Mouse (Mus musculus) monocyte, adult 2 months (primary cell): ENCODE data around the gene Plpp4.

Experiments used
- DNase-seq, 2 experiments: peaks; one replicate each; pipeline ENCODE4 v3.0.0; 2022; ENCODE audit warnings: low spot score in 2 of 2, low read depth in 1 of 2

The Plpp4 gene

DNA sequence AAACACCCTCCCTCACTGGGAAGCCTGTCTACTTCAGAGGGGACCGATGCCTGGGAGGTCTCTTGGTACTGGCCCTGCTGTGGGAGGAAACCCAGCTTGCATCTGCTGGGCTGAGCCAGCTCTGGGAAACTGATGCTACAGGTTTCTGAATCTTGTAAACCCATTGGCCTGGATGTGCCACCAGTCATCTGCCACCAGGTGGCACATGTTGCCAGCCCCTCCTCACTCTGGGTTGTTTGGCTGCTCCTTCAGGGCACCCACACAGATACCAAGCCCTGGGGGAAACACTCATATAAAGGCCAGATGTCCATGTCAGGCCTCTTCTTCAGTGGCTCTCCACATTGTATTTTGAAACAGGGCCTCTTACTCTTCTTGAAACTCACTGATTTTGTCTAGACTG is 36.4 kb downstream of the Plpp4 start:
- no peak for DNase-seq

DNA sequence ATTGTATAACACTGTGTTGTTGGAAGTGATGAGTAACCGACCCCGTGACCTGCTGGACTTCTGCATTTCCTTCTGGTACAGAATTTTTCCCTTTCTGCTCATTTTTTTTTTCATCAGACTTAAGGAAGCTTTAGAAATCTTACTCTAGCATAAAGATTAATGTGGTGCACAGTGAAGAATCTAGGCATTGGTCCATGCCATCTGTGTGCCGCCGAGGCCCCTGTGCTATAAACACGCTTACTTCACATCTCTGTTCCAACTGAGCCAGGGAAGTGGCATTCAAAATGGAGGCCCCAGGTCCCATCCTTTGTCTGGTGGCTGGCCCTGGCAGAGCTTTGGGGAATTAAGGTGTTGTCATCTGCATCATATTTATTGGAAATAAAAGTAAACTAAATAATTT is 44.8 kb downstream of the Plpp4 start:
- DNase-seq: no peak

DNA sequence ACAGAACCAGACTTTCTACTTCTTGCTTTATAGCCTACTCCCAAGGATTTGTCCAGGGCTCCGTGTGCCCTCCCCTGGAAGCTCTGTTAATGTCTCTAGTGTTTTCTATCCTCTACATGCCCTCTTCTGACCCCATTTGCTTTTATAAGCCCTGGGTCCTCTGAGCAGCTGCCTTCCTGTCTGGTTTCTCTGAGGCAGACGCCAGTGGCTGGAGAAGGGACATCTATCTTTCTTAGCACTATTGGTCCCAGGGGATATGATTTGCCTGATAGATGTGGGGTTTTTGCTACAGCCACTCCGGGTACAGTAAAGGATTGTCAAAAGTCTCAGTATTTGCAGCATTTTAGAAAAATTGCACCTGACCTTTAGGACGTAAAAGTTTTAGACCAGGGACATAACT is 46.5 kb downstream of the Plpp4 start:
- no peak for DNase-seq

DNA sequence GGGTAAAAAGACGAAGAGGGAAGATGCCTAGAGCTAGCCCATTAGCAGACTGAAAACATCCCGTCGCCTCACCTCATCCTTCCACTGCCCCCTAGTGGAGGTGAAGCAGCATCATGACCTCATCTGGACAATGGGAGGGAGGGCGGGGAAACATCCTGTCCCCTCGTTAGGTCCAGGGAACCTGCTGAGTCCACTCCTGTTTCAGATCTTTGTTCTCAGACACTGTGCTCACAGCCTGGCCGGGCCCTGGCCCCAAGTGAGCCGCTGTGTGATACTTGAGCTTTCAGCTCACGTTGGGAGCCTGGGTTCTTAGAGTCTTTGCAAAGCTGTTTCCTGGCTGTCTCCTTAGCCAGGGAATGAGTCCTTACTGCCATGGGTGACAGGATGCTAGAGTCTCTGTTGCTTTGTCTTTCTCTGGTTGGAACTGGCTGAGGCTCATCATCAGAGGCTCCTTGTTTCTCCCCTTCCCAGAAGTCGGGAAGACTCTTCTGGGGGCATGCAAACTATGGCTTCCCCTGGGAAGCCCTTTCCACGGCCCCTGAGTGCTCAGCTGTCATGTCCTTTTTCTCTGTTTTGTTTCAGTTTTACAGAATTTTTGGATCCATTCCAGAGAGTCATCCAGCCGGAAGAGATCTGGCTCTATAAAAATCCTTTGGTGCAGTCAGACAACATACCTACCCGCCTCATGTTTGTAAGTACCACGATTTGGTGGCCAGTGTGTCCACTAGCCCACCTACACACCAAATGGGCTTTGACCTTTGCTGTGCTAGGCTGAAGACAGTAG is 50.4 kb downstream of the Plpp4 start:
- DNase-seq: no peak

DNA sequence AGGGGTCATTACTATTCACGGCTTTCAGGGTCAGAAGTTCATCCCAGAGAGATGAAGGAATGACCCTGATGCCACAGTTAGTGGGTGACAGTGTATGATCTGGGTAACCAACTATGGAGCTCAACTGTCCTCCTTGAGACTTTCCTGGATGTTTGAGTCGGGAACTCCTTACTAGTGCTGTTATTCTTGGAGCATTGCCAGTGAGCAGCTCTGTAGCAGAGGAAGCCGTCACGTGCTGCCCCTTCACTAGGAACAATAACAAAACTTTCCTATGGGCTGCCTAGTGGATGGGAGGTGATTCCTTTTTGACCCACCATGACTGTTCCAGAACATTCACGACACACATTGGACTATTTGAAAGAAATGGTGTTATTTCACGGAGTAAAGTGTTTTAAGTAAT is 51.8 kb downstream of the Plpp4 start:
- no peak for DNase-seq

DNA sequence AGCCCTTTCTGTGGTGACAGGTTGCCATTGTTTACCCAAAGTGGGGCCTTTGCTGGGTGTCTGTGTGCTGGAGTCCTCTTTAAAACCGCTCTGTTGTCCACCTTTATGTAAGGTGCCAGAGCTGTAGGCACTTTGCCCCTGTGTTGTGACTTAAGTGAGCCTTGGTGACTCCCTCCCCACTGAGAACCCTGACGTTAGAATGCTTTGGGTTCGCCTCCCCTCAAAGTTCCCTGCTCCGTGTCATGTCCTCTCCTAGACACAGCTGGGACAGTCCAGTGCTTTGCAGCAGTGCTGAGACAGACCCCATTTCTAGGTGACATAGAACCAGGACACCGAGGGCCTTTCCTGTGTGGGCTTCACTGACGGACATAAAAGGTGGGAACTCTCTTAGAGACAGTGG is 55.7 kb downstream of the Plpp4 start:
- DNase-seq: no peak

DNA sequence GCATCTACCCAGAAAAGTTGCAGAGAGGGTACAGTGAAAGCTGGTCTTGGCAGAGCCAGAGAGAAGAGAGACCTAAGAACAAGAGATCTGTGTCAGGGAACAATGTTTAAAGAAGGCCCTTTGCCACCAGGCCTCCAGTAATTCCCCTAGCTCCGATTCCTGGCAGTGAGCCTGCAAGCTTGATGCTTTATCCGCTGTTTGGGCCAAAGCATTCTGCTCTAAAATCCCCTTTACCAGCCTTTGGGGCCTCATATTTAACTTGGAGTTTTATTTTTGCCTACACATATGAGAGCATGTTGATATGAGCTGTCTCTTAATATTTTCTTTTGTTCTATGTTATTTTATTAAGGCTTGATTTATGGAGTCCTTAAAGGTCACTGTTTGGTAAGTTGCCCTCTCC is 57.1 kb downstream of the Plpp4 start:
- DNase-seq: no peak

DNA sequence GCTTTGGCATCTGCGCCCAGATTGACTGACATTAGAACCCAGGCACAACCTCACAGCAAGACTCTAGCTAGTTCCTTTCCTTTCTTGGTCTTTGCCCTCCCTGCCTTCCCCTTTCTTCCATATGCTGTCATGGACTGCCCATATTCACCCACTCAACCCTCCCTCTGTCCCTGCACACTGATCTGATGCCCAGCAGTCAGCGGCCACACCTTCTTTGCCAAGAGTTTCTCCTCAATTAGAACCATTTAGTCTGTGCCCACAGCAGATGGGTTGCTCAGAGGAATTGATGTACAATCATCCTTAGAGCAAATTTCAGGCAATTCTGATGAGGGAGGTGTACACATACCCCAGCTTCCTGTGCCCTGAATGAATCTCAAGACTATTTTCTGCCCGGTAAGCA is 83.3 kb downstream of the Plpp4 start:
- no peak for DNase-seq

DNA sequence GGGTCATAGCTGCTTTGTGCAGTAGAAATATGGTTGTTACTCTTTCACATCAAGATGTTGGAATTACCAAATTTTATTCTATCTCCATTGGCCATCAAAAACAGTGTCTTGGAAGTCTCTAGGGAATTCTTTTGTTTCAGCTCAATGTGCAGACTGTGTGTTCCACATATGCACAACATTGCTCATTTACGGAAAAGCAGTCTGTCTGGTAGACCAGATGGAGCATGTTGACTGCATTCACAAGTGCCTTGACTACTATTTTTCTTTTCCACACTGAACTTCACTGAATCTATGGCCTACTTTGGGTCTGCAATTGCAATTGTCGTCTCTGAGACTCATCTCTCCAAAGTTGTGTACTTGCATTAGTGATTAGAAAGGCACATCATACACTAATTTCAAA is 98.7 kb downstream of the Plpp4 start:
- no peak for DNase-seq

DNA sequence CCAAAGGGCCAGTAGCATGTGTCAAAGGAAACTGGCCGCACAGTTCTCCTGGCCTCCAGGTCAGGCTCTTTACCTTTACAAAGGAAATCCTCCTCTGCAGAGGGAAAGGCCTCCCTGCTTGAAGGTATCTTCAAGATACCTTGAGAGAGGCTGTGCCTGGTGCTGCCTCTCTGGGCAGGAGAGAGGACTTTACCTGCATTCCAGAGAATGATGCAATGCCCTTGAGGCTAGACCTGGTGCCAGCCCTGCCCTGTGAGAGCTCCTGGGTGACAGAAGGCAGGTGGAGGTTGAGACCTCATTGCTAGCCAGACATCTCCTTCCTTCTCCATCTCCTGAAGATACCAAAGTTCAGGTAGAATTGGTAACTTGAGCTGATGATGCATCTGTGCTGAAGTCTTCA is 118.5 kb downstream of the Plpp4 start:
- DNase-seq: no peak

DNA sequence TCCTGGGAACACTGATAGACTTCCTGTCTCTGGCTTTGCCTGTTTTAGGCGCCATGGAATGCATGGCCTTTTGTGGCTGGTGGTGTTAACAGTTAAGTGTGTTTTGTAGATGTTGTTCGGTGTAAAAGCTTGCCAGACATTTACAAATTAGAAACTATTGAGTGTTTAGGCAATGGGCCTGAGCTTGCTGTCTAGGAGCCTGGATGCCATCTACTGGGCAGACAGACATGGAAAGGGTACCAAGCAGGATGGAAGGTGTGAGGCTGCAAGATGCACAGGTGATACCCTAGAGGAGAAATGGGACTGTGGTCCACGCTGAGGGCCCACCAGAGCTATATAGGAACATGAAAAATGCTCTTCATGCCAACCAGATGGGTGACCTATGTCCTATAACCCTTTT is 128.3 kb downstream of the Plpp4 start:
- DNase-seq: no peak

DNA sequence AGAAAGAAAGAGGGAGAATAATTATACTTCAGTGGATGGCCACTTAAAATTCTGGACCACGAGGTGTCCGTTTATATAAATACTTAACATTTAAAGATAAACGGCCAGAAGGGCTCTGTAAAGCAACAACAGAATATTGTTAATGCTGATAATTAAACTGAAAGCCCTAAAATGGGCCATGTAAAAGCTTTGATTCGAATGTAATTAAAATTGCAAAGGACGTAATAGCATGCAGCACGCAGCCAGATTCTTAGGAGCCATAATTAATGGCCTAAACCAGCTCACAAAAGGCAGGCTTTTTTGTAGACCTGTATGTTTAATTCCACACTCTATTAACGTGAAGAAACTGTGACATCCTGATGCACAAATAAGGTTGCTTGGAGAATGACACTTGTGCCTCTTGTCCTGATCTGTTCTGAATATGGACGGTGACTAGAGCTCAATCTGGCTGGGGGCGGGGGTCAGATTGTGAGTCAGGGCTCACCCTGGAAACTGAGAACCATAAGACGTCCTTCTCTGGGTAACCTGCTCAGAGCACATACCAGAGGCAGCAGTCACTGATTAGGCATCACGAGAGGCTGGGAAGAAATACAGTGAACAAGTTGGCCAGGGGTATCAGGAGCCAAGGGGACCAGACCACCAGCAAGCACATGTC is 136.1 kb downstream of the Plpp4 start:
- no peak for DNase-seq

DNA sequence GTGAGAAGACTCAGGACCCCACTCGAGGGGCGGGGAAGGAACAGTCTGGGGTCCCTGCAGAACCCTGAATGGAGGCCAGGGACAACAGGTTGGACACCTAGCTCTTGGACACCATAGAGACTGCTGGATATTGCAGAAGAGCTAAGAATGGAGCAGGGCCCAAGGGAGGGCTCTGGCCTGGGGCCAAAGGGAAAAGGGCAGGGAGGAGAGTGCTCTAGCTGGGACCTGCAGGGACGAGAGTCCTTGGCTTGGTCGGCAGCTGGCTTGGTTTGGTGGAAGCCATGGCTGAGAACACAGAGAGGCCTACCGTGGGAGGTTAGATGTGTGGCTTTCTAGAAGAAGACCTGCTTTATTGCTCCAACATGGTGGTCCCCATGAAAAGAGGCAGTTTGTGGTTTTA is 139.7 kb downstream of the Plpp4 start:
- no peak for DNase-seq

DNA sequence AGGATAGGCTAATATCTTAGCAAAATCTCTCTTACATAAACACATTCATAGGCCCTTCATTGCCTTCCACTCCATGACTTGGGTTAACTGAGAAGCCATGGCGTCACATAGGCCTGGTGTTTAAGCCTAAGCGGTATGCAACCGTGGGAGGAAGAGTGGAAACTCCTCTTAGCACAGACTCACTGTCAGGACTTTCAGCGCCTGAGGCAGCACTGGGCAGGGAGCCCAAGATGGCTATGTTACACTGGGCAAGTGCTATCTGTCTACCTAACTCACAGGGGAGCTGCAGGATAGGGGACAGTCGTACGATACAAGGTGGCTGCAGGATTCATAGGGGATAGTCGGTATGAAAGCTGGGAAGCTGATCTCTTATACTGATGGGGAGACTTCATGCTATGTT is 142.2 kb downstream of the Plpp4 start:
- DNase-seq: no peak

DNA sequence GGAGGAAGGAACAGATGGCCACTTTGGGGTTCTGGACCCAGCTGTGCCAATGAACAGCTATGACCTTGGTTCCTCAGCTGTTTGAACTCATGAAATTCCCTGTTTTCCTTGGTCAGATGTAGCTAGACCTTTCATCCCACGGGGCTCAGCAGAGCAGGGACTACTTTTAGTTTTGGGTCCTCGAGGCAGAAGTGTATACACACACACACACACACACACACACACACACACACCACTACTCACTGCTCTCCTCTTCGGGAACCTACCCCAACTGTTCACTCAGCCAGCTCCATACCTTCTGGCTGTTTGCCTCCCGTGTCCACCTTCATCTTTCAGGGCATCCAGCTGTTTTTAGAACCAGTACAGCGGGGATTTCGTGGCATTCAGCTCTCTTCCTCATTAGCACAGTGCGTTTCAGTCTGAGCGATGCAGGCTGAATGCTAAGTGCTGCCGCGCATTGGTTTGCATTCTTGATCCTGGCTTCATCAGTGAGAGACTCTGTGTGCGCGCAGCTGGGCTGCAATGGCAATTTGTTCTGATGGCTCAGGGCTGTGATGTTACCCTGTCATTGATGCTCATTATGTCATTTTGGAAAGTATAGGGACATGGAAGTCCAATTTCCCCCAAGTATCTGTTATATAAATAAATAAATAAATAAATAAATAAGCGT is 146.0 kb downstream of the Plpp4 start:
- no peak for DNase-seq

DNA sequence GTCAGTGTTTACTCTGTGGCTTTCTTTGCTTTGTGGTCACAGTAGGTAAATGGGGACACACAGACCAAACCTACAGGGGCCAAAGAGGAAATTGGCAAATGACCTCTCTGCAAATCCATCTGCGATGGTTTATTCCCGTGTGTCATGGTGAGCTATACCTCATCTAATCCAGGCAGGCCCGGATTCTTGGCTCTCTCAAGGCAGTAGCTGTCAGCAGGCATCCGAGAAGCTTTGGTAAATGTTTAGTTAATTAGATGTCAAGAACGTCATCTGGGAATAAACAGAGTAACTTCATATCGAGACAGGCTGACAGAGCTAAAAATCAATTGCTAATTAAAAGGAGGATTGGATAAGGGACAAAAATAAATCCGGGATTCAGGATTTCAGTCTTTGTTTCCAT is 149.2 kb downstream of the Plpp4 start:
- DNase-seq: no peak

DNA sequence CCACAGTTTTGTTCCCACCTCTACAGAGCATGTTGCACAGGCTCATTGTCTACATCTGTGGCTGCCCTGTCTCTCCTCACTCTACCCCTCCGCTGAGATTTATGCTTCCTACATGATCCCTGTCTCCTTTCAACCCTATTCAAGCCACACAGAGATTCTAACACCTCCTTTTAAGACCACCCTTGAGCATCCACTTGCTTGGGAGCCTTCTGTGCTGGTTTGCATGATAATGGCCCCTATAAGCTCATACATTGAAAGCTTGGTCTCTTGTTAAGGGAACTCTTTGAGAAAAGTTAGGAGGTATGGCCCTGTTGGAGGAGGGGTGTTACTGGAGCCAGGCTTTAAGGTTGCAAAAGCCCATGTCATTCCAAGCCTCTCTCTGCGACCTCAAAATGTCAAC is 155.9 kb downstream of the Plpp4 start:
- DNase-seq: no peak

DNA sequence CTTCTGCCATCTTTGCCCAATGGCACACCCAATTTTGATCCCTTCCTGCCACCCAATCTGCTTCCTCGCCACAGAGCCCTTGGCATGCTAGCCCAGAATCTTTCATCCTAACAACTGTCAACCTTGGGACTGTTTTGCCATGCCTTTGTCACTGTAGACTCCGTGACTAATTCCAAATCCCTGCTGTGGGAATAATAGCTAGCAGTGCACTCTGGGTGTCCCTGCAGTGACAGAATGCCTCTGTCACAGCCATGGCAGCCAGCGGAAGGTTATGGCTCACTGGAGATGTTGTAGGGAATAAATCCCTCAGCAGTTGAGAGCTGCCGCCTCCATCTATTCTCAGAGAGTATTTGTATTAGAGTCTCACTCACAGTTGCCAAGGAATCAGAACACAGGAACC is 158.3 kb downstream of the Plpp4 start:
- no peak for DNase-seq

DNA sequence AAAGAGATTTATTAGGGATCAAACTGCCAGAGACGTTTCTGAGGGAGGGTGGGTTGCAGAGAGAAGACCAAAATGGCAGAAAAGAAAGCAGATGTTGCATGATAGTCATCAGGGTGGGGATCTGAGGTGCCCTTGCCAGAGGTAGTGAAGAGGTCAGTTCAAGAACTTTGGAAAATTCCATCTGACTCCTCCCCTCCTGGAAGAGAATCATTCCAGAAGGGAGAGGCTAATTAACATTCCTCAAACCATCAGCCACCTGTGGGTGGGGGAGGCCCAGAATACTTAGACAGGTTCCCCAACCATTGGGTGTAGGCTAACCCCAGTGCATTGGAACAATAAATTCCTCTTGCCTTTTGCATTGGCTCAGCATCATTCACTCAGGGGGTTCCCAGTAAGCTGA is 164.3 kb downstream of the Plpp4 start:
- DNase-seq: no peak

DNA sequence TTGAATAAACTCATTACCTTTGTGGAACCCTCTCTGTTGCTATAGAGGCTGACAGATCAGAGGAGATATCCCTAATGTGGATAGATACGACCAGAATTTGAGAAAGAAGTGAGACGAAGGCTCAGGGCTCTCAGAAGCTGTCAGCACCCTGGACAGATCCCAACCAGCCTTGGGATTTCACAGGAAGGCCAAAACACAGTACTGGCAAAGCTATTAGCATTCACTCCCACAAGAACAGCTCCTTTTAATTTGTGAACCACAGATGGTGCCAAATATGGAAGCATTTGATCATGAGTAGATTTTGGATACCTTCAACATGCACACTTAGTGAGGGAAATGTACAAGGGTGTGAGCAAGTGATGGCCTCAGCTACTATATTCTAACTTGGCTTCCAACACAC is 168.7 kb downstream of the Plpp4 start:
- no peak for DNase-seq

DNA sequence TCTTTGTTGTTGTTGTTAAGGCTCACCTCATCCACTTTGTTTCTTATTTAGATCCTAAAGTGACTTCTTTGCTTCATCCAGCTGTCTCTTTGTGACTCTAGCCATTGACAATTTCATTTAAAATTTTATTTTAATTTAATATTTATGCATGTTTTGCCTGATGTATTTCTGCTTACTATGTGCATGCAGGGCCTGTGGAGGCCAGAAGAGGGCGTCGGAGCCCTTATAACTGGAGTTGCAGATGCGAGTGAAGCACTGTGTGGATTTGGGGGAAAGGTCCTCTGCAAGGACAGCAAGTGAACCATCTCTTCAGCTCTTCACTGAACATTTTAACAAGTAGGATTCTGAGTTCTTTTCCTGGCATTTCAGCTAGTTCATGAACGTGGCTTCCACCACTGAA is 172.0 kb downstream of the Plpp4 start:
- no peak for DNase-seq

DNA sequence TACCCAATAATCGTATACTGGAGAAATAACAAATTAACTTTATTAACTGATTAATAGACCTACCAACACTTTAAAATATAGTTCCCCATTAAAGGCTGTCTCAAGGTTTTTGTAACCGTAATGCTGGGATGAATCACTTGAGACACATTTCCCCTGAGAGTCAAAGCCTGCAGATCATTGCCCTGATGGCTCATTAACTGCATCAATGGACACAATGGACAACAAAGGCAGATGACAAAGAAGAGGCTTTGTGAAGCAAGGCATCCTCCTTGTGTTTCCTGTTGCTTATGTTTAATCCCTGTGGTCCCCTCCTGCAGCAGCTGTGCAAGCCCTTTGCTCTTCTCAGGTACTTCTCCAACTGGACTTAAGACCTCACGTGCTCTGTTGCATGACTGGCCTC is 173.1 kb downstream of the Plpp4 start:
- DNase-seq: no peak
